Mouse (Mus musculus) lung, postnatal 0 days (tissue): ENCODE results near the gene Rgs16.

Experiments
- CTCF ChIP-seq: IDR thresholded peaks from 2 replicates; pipeline ENCODE4 v1.5.1; 2016; ENCODE audit warnings: antibody characterized with exemption, mild to moderate bottlenecking
- EP300 ChIP-seq: IDR thresholded peaks from 2 replicates; pipeline ENCODE4 v1.6.1; 2016; ENCODE audit warnings: antibody characterized with exemption, mild to moderate bottlenecking, control low read depth

GRCm38 (mm10) chr1:153721565-153722310, 18.4 kb upstream of the Rgs16 start:
- TF ChIP-seq CTCF (no peak), EP300 (no peak)
